Mouse (Mus musculus) hematopoietic stem cell, adult 5-6 weeks (primary cell): ENCODE measurements around the gene Myf5. TPM values are rescaled to one million over a fixed set of nuclear protein-coding genes. Genes with fewer than 3 reads are reported as not detected.

Experiments
- ATAC-seq, 2 experiments: fragments of 125-278 bp in 1 of 2; replicated peaks in 1 of 2; 2 replicates each; pipeline ENCODE4 v1.8.0; 2016 to 2017; ENCODE audit warnings: inconsistent platforms in 2 of 2, mild to moderate bottlenecking in 2 of 2, moderate number of reproducible peaks in 2 of 2, low read depth in 1 of 2, moderate TSS enrichment in 1 of 2; ENCODE audit not compliant: low FRiP score in 2 of 2, poor library complexity in 2 of 2, severe bottlenecking in 2 of 2, insufficient read depth in 1 of 2, low TSS enrichment in 1 of 2
- total RNA-seq: library from RNA; stranded (forward); fragments of 172-1452, 232-1000 nt; gene quantifications from 2 replicates; pipeline ENCODE4 v1.2.3, GENCODE M21; 2017

Gene Myf5
- not detected in 2 replicates for total RNA-seq

GRCm38 (mm10) chr10:107485870-107486269 lies at the start of gene Myf5:
Gene Myf5, minus strand, starts transcription at chr10:107486134.
- ATAC-seq = no peak

- ATAC-seq = no peak
These were observed 42.8 kb upstream of the Myf5 start for GRCm38 (mm10) chr10:107528758-107529157.

GRCm38 (mm10) chr10:107519216-107519615 lies 33.3 kb upstream of the Myf5 start:
- ATAC-seq = no peak

- no peak for ATAC-seq
These were observed 30.7 kb upstream of the Myf5 start for GRCm38 (mm10) chr10:107516641-107517040.

- ATAC-seq = no peak
These were observed 28.8 kb upstream of the Myf5 start for GRCm38 (mm10) chr10:107514735-107515134.

- no peak for ATAC-seq
These were observed 20.5 kb upstream of the Myf5 start for GRCm38 (mm10) chr10:107506397-107506796.

- ATAC-seq = no peak
These were observed 17.5 kb upstream of the Myf5 start for GRCm38 (mm10) chr10:107503430-107503829.

GRCm38 (mm10) chr10:107502193-107502592 lies 16.3 kb upstream of the Myf5 start:
- ATAC-seq = no peak

GRCm38 (mm10) chr10:107499656-107500055 lies 13.7 kb upstream of the Myf5 start:
- ATAC-seq = no peak

GRCm38 (mm10) chr10:107496402-107496801 lies 10.5 kb upstream of the Myf5 start:
- peak; percentile 54 to 64; a peak in 3 of 4 replicates for ATAC-seq

- no peak for ATAC-seq
These were observed 8.6 kb upstream of the Myf5 start, which contains the start of gene Myf6 for GRCm38 (mm10) chr10:107494568-107494967. Gene Myf6, minus strand, starts transcription at chr10:107494737.

GRCm38 (mm10) chr10:107493580-107494474 lies 7.9 kb upstream of the Myf5 start:
- ATAC-seq = peak; percentile 33 to 34; a peak in 2 of 4 replicates

GRCm38 (mm10) chr10:107492867-107493579 lies 7.1 kb upstream of the Myf5 start:
- ATAC-seq = peak in 1 of 2 experiments; percentile 19; a peak in 1 of 4 replicates

- ATAC-seq = peak; percentile 26 to 64; a peak in 3 of 4 replicates
These were observed 2.9 kb upstream of the Myf5 start for GRCm38 (mm10) chr10:107488654-107489315.

GRCm38 (mm10) chr10:107486770-107487169 lies 836 bp upstream of the Myf5 start:
- no peak for ATAC-seq

GRCm38 (mm10) chr10:107484050-107484449 lies 1.9 kb downstream of the Myf5 start:
- no peak for ATAC-seq

GRCm38 (mm10) chr10:107473497-107473896 lies 12.4 kb downstream of the Myf5 start:
- peak; percentile 27 to 39; a peak in 1 of 4 replicates for ATAC-seq

- no peak for ATAC-seq
These were observed 14.2 kb downstream of the Myf5 start for GRCm38 (mm10) chr10:107471712-107472111.
